16 mouse cellular contexts compared by ENCODE assay signal in genomic region chr3:58729549-58729948, GRCm38 (mm10). TPM values are rescaled to one million over a fixed set of nuclear protein-coding genes. Genes with fewer than 3 reads are reported as not detected.
DNase-seq lines count a peak whose midpoint lies in the region; ATAC-seq lines count a peak whose summit lies in the region.
"Had no signal": no experiment of that assay in that cellular context is flagged by ENCODE, and none has a peak within 500 bp of the region (broad histone marks: within the 10 kb centered on the region; RNA-seq: fewer than 3 reads in every experiment).

No protein-coding gene starts in this region.

- DNase-seq in forebrain, embryonic 14.5 days (ENCODE audit: low spot score): peak; percentile 59
- no peak for DNase-seq in forebrain, embryonic 11.5 days (ENCODE audit: low spot score)
- DNase-seq in midbrain, embryonic 11.5 days (ENCODE audit: low spot score, missing footprints): peak; percentile 81
- no peak for DNase-seq in midbrain, embryonic 10.5 days (ENCODE audit: low spot score)
- peak; percentile 17 for DNase-seq in lung, postnatal 14 days
- DNase-seq in yolk sac, embryonic 10.5 days (ENCODE audit: low spot score): no peak
- DNase-seq in MN1 (ENCODE audit: low spot score): no peak
- DNase-seq: cerebellum, adult 11-12 months; embryo, embryonic 11 days; gastrocnemius, postnatal 36 days; right cerebral cortex, postnatal 25 days; thymus, adult 2 months had no signal

- no peak overlapping the region for H3K4me2 ChIP-seq in forebrain, embryonic 14.5 days (ENCODE audit: low read length)
- no peak overlapping the region for H3K4me2 ChIP-seq in forebrain, embryonic 11.5 days (ENCODE audit: low read depth, low read length, severe bottlenecking)
- H3K4me2 ChIP-seq in midbrain, embryonic 11.5 days: no peak overlapping the region
- H3K4me2 ChIP-seq: liver, embryonic 15.5 days; neural tube, embryonic 15.5 days had no signal

- no peak overlapping the region for H3K4me3 ChIP-seq in forebrain, embryonic 14.5 days (ENCODE audit: low read depth, low read length)
- H3K4me3 ChIP-seq in forebrain, embryonic 11.5 days (ENCODE audit: low read depth, low read length): no peak overlapping the region
- no peak overlapping the region for H3K4me3 ChIP-seq in midbrain, embryonic 11.5 days (ENCODE audit: low read depth, low read length)
- no peak overlapping the region for H3K4me3 ChIP-seq in midbrain, embryonic 10.5 days
- H3K4me3 ChIP-seq: limb, embryonic 10.5 days; liver, embryonic 15.5 days; neural tube, embryonic 15.5 days had no signal

- no peak overlapping the region for H3K27ac ChIP-seq in forebrain, embryonic 14.5 days (ENCODE audit: low read depth, low read length)
- no peak overlapping the region for H3K27ac ChIP-seq in forebrain, embryonic 11.5 days (ENCODE audit: low read depth, low read length)
- no peak overlapping the region for H3K27ac ChIP-seq in midbrain, embryonic 11.5 days (ENCODE audit: low read depth, low read length)
- H3K27ac ChIP-seq in midbrain, embryonic 10.5 days (replicated peaks): no peak overlapping the region
- H3K27ac ChIP-seq: kidney, postnatal 0 days; limb, embryonic 10.5 days; liver, embryonic 15.5 days; neural tube, embryonic 15.5 days had no signal

- peak; percentile 61; the same call in 1 of the 2 replicates for ATAC-seq in forebrain, embryonic 14.5 days
- ATAC-seq in forebrain, embryonic 11.5 days (replicated peaks; ENCODE audit: low FRiP score): no peak
- ATAC-seq in midbrain, embryonic 11.5 days (ENCODE audit: low FRiP score): 0 out of 2 replicates have a peak, but pooled peaks have one; percentile 33

- no peak overlapping the region for H3K9ac ChIP-seq in forebrain, embryonic 14.5 days (ENCODE audit: low read length)
- no peak overlapping the region for H3K9ac ChIP-seq in forebrain, embryonic 11.5 days (ENCODE audit: low read length)
- no peak overlapping the region for H3K9ac ChIP-seq in midbrain, embryonic 11.5 days (ENCODE audit: low read length)
- H3K9ac ChIP-seq: liver, embryonic 15.5 days; neural tube, embryonic 15.5 days had no signal

- no peaks in the 10 kb centered on the region for H3K4me1 ChIP-seq in forebrain, embryonic 14.5 days (ENCODE audit: control insufficient read depth, insufficient read depth, low read length)
- H3K4me1 ChIP-seq in forebrain, embryonic 11.5 days (replicated peaks; ENCODE audit: control insufficient read depth, insufficient read depth, low read length): peaks cover 2% of the 10 kb centered on the region; the same call in 1 of the 2 replicates
- no peaks in the 10 kb centered on the region for H3K4me1 ChIP-seq in midbrain, embryonic 11.5 days (ENCODE audit: control insufficient read depth, insufficient read depth, low read length)
- H3K4me1 ChIP-seq in midbrain, embryonic 10.5 days: peaks cover 15% of the 10 kb centered on the region; the same call in 1 of the 2 replicates
- H3K4me1 ChIP-seq: liver, embryonic 15.5 days had no signal

- H3K9me3 ChIP-seq in forebrain, embryonic 14.5 days (replicated peaks; ENCODE audit: control insufficient read depth, low read length): no peaks in the 10 kb centered on the region
- no peaks in the 10 kb centered on the region for H3K9me3 ChIP-seq in forebrain, embryonic 11.5 days (ENCODE audit: control insufficient read depth, low read length)
- H3K9me3 ChIP-seq in midbrain, embryonic 11.5 days (ENCODE audit: control insufficient read depth, low read length): no peaks in the 10 kb centered on the region
- H3K9me3 ChIP-seq in midbrain, embryonic 10.5 days (replicated peaks): no peaks in the 10 kb centered on the region
- H3K9me3 ChIP-seq: limb, embryonic 10.5 days; liver, embryonic 15.5 days; neural tube, embryonic 15.5 days had no signal

- no peaks in the 10 kb centered on the region for H3K36me3 ChIP-seq in forebrain, embryonic 14.5 days (ENCODE audit: control insufficient read depth, insufficient read depth, low read length)
- no peaks in the 10 kb centered on the region for H3K36me3 ChIP-seq in forebrain, embryonic 11.5 days (ENCODE audit: control insufficient read depth, insufficient read depth, low read length)
- no peaks in the 10 kb centered on the region for H3K36me3 ChIP-seq in midbrain, embryonic 11.5 days (ENCODE audit: control insufficient read depth, insufficient read depth, low read length)
- no peaks in the 10 kb centered on the region for H3K36me3 ChIP-seq in midbrain, embryonic 10.5 days
- H3K36me3 ChIP-seq: limb, embryonic 10.5 days; liver, embryonic 15.5 days; neural tube, embryonic 15.5 days had no signal

- no peaks in the 10 kb centered on the region for H3K27me3 ChIP-seq in forebrain, embryonic 14.5 days (replicated peaks; ENCODE audit: control insufficient read depth, insufficient read depth, low read length)
- no peaks in the 10 kb centered on the region for H3K27me3 ChIP-seq in forebrain, embryonic 11.5 days (ENCODE audit: control insufficient read depth, insufficient read depth, low read length)
- no peaks in the 10 kb centered on the region for H3K27me3 ChIP-seq in midbrain, embryonic 11.5 days (ENCODE audit: control insufficient read depth, insufficient read depth, low read length)
- no peaks in the 10 kb centered on the region for H3K27me3 ChIP-seq in midbrain, embryonic 10.5 days (ENCODE audit: low read depth, poor library complexity, severe bottlenecking)
- H3K27me3 ChIP-seq: liver, embryonic 15.5 days; neural tube, embryonic 15.5 days had no signal

RNA-seq across cellular contexts. Expression of gene Siah2, which starts 37.3 kb away (rescaled TPM):
- polyA plus RNA-seq in forebrain, embryonic 14.5 days (2014; fragmentation: Nextera tagmentation; extraction: Ambion mirVana): 6.9 and 7.6 TPM in 2 replicates
- 4.0 and 5.7 TPM in 2 replicates for polyA plus RNA-seq in forebrain, embryonic 11.5 days (2014; fragmentation: Nextera tagmentation; extraction: Ambion mirVana)
- 3.7 and 4.0 TPM in 2 replicates for polyA plus RNA-seq in midbrain, embryonic 11.5 days (2014; fragmentation: Nextera tagmentation; extraction: Ambion mirVana)
- 2.7 and 2.8 TPM in 2 replicates for polyA plus RNA-seq in midbrain, embryonic 10.5 days (2016; fragmentation: Nextera tagmentation; extraction: Ambion mirVana)

Comparison
In these comparisons a context has a peak if more than half of its experiments do, and no peak if none do; other contexts are left out.
1. DNase-seq: peak in forebrain, embryonic 14.5 days (single experiment), midbrain, embryonic 11.5 days (single experiment) and lung, postnatal 14 days (single experiment); none in forebrain, embryonic 11.5 days (single experiment), midbrain, embryonic 10.5 days (single experiment), yolk sac, embryonic 10.5 days (single experiment) and MN1 (single experiment).